Mouse (Mus musculus) stomach, postnatal 0 days (tissue): Measurements from ENCODE around the gene Prcd. TPM values are rescaled to one million over a fixed set of nuclear protein-coding genes. Genes with fewer than 3 reads are reported as not detected.

Experiments used
- ATAC-seq: fragments of 200-750 bp; cut with Nextera tagmentation; 2 replicates; pipeline ENCODE4 v1.8.0; 2017; ENCODE audit not compliant: low FRiP score, low TSS enrichment
- DNase-seq: peaks from one replicate; pipeline ENCODE4 v3.0.0-alpha.2; 2016; ENCODE audit warnings: low spot score
- H3K27ac ChIP-seq: fragments of 300-500 bp; sonication (generic); replicated peaks from 2 replicates; pipeline ENCODE4 v1.5.1; 2014; ENCODE audit warnings: mild to moderate bottlenecking, control low read depth
- H3K27me3 ChIP-seq: fragments of 300-500 bp; sonication (generic); 2 replicates; pipeline ENCODE4 v1.6.1; 2014; ENCODE audit warnings: low read length; ENCODE audit not compliant: control insufficient read depth, insufficient read depth
- H3K36me3 ChIP-seq: fragments of 300-500 bp; sonication (generic); 2 replicates; pipeline ENCODE4 v1.6.1; 2014; ENCODE audit warnings: low read length, mixed read lengths; ENCODE audit not compliant: control insufficient read depth, insufficient read depth
- H3K4me1 ChIP-seq: fragments of 300-500 bp; sonication (generic); replicated peaks from 2 replicates; pipeline ENCODE4 v1.6.1; 2014; ENCODE audit warnings: antibody characterized with exemption; ENCODE audit not compliant: control insufficient read depth, insufficient read depth
- H3K4me2 ChIP-seq: fragments of 300-500 bp; sonication (generic); replicated peaks from 2 replicates; pipeline ENCODE4 v1.6.1; 2014; ENCODE audit warnings: low read depth, mild to moderate bottlenecking, control low read depth, moderate library complexity
- H3K4me3 ChIP-seq: fragments of 300-500 bp; sonication (generic); 2 replicates; pipeline ENCODE4 v1.5.1; 2014; ENCODE audit warnings: low read depth, low read length, control low read depth
- H3K9ac ChIP-seq: fragments of 300-500 bp; sonication (generic); 2 replicates; pipeline ENCODE4 v1.6.1; 2014; ENCODE audit warnings: mild to moderate bottlenecking, low read length, control low read depth, mixed read lengths
- H3K9me3 ChIP-seq: fragments of 300-500 bp; sonication (generic); 2 replicates; pipeline ENCODE4 v1.6.1; 2016; ENCODE audit warnings: low read length; ENCODE audit not compliant: control insufficient read depth
- CTCF ChIP-seq: IDR thresholded peaks from 2 replicates; pipeline ENCODE4 v1.5.1; 2016; ENCODE audit warnings: antibody characterized with exemption, low read depth, mild to moderate bottlenecking, moderate library complexity
- EP300 ChIP-seq: optimal IDR thresholded peaks from 2 replicates; pipeline ENCODE3; 2016; ENCODE audit warnings: antibody characterized with exemption
- WGBS: fragments of 180-500 bp; shearing (Covaris S2); extraction: QIAGEN DNeasy Blood & Tissue Kit; methylation state at CpG from one replicate; pipeline ENCODE4 v1.1.7; 2014; 5-methylcytosine and 5-hydroxymethylcytosine counted together
- polyA plus RNA-seq: library from polyadenylated mRNA; unstranded; fragments of >200 nt; fragmentation: Nextera tagmentation; extraction: Ambion mirVana; gene quantifications from 2 replicates; pipeline ENCODE4 v1.2.1, GENCODE M21; 2015

Gene Prcd
- polyA plus RNA-seq, 1 experiment from 2014 or later: 2.6 TPM

DNA sequence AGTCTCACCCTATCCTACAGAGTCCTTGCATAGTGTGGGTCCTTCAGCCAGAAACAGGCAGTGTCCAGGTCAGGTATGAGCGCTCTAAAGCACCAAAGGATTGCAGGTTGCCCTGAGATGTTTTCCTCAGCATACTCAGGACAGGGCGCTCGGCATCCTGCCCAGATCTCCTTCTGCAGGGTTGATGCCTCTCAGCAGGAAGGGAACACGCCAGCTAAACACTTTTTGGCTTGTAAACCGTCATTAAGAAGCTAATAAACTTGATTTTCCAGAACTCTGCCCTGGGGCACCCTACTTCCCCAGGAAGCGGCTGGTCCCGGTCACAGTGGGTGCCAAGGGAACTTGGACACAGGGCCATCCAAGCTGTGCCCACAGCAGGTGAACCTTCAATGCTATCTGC, 34.2 kb upstream of the Prcd start:
- Histone ChIP-seq H3K9ac (no peak overlapping the region), H3K4me1 (peaks cover 14% of the 10 kb centered on the region), H3K4me3 (no peak overlapping the region), H3K36me3 (no peaks in the 10 kb centered on the region), H3K4me2 (no peak overlapping the region), H3K27ac (no peak overlapping the region), H3K9me3 (no peaks in the 10 kb centered on the region), H3K27me3 (no peaks in the 10 kb centered on the region)
- no peak for DNase-seq
- ATAC-seq: no peak
- TF ChIP-seq EP300: no peak
- no peak for TF ChIP-seq CTCF
- 84% methylated on average over 7 of the region's 7 CpGs for WGBS

GRCm38 (mm10) chr11:116619561-116619960, 33.8 kb upstream of the Prcd start:
- TF ChIP-seq EP300 (no peak), CTCF (no peak)
- WGBS: 57% methylated on average over 8 of the region's 8 CpGs
- Histone ChIP-seq H3K4me1 (peaks cover 16% of the 10 kb centered on the region), H3K27ac (no peak overlapping the region), H3K36me3 (no peaks in the 10 kb centered on the region), H3K4me2 (no peak overlapping the region), H3K9me3 (no peaks in the 10 kb centered on the region), H3K27me3 (no peaks in the 10 kb centered on the region), H3K9ac (no peak overlapping the region), H3K4me3 (no peak overlapping the region)
- DNase-seq (no peak), ATAC-seq (no peak)

GRCm38 (mm10) chr11:116620073-116620472, 33.3 kb upstream of the Prcd start:
- TF ChIP-seq EP300 (no peak), CTCF (no peak)
- no peak overlapping the region for H3K4me2 ChIP-seq
- no peak overlapping the region for H3K9ac ChIP-seq
- peaks cover 17% of the 10 kb centered on the region for H3K4me1 ChIP-seq
- H3K27ac ChIP-seq: no peak overlapping the region
- H3K36me3 ChIP-seq: no peaks in the 10 kb centered on the region
- H3K27me3 ChIP-seq: no peaks in the 10 kb centered on the region
- no peak for ATAC-seq
- H3K9me3 ChIP-seq: no peaks in the 10 kb centered on the region
- WGBS: 40% methylated on average over 9 of the region's 9 CpGs
- DNase-seq: no peak
- H3K4me3 ChIP-seq: no peak overlapping the region

- Histone ChIP-seq H3K27ac (peak overlapping the region; percentile 45), H3K4me2 (0 out of 2 replicates have a peak overlapping the region, but pooled peaks have one; percentile 17), H3K36me3 (no peaks in the 10 kb centered on the region), H3K4me3 (no peak overlapping the region), H3K4me1 (peaks cover 17% of the 10 kb centered on the region), H3K9ac (no peak overlapping the region), H3K9me3 (no peaks in the 10 kb centered on the region), H3K27me3 (no peaks in the 10 kb centered on the region)
- ATAC-seq (no peak), DNase-seq (no peak)
- WGBS: 80% methylated on average over 10 of the region's 10 CpGs
- TF ChIP-seq CTCF (no peak), EP300 (no peak)
Measured at GRCm38 (mm10) chr11:116620559-116621253, 32.6 kb upstream of the Prcd start.

DNA sequence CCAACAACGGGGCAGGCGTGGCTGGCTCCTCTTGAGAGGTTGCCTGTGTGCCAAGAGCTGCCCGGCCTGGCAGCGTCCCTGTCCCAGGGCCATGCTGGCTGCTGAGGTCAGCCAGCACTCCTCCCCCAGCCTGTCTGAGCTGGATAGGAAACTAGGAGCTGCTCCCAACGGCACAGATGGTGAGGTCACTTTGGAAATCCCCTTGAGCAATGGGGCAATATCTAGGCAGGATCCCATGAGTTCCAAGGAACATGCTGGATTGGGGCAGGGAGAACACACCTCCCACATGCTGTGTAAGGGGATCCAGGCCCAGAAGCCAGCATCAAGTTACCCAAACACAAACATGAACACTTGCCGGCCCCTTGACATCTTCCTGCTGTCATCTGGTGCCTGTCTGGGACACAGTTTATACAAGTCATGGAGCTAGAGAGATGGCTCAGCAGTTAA, 32.1 kb upstream of the Prcd start:
- peak overlapping the region; percentile 45 for H3K27ac ChIP-seq

More for the DNA sequence above, 32.1 kb upstream of the Prcd start:
- Histone ChIP-seq H3K9ac (no peak overlapping the region), H3K9me3 (no peaks in the 10 kb centered on the region), H3K4me3 (no peak overlapping the region), H3K4me2 (0 out of 2 replicates have a peak overlapping the region, but pooled peaks have one; percentile 17), H3K27me3 (no peaks in the 10 kb centered on the region), H3K36me3 (no peaks in the 10 kb centered on the region), H3K4me1 (peaks cover 17% of the 10 kb centered on the region)
- ATAC-seq (peak; percentile 56), DNase-seq (peak; percentile 47)
- 19% methylated on average over 6 of the region's 6 CpGs for WGBS
- TF ChIP-seq CTCF (no peak), EP300 (no peak)
